Mouse (Mus musculus) testis, postnatal 10 days (tissue): ENCODE results near the gene Zmiz1.

Experiments used
- DNase-seq: peaks from one replicate; pipeline ENCODE4 v3.0.0; 2021; ENCODE audit warnings: low spot score

Zmiz1 gene

DNA sequence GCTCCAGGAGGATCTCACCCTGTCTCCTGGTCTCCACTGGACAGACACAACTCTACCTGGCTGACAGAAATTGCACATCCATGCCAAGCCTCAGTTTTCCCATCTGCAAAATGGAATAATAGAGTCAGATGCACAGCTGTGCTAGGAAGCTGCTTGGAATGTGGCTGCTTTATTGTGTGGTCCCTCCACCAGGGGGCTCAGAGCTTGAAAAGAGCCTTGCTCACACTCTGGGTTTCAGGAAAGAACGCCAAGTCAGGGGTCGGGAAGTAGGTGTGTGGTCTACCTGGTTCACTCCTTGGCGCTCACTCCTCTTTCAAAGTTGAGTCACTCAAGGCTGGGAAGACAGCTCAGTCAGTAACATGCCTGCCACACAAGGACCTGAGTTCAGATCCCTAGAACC is 101.9 kb downstream of the Zmiz1 start:
- DNase-seq = no peak

DNA sequence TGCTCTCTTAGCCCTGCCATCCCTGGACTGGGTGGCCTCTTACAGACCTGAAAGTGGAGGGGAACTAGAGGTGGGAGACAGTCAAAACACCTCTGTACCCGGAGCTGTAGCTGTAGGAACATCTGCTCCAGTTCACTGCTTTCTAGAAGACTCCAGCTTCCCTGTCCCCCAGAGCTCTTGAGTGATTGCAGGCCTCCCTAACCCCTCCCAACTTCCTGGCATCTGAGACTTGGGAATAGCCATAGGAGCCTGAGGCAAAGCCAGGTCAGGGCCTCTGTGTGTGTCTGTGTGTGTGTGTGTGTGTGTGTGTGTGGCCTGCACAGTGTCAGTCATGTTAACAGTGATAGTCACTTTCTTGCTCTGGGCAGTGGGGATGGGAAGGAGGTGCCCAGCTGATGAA is 102.7 kb downstream of the Zmiz1 start:
- no peak for DNase-seq

DNA sequence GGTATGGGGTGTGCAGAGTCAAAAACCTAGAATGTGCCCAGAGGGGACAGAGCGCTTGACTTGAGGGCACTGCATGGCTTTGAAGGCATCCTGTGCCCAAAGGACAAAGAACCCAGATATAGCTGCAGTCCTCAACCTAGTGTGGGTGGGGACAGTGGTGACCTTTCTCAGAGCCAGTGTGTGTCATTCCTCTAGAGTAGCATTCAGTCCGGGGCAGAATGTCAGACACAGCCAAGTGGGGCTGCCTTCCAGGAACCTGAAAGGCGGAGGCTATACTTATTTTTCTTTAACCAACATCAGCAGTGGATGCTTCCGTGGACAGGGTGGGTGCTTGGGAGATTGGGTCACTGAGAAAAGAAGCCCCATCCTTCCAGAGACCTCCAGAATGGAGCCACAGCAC is 103.5 kb downstream of the Zmiz1 start:
- no peak for DNase-seq

DNA sequence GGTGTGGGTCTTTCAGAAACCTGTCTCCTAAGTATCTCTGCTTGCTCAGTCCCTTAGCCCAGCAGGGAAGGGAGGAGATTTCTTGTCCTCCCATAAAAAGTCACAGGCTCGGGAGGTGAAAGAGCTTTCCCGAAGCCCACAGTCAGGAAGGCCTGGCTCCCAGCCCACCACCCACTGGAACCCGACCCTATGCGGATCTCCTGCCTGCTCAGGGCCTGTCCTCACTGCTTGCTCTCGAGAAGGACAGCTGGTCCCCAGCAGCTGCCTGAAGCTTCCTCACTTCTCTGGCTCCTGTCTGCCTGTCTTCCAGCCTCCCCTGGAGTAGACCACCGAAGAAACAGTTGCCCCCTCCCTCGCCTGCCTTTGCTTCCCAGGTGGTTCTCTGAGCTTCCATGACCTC is 103.9 kb downstream of the Zmiz1 start:
- no peak for DNase-seq

DNA sequence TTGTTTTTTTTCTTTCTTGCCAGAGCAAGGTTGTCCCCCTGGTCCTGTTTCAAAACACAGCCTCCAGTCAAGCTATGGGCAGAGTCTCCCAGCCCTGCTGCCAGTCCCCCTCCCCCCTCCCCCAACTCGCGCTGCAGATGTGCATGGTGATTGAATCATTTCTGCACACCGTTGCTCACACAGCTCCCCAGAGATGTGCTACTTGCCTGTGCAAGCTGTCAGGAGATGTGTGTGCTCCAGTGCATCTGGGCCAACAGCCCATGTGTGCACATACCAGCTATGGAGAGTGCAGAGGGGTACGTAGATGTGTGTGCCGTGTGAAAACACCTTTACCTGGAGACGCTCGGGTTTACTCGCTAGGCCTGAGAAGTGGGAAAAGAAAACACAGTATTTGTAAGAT is 105.6 kb downstream of the Zmiz1 start:
- DNase-seq = no peak

DNA sequence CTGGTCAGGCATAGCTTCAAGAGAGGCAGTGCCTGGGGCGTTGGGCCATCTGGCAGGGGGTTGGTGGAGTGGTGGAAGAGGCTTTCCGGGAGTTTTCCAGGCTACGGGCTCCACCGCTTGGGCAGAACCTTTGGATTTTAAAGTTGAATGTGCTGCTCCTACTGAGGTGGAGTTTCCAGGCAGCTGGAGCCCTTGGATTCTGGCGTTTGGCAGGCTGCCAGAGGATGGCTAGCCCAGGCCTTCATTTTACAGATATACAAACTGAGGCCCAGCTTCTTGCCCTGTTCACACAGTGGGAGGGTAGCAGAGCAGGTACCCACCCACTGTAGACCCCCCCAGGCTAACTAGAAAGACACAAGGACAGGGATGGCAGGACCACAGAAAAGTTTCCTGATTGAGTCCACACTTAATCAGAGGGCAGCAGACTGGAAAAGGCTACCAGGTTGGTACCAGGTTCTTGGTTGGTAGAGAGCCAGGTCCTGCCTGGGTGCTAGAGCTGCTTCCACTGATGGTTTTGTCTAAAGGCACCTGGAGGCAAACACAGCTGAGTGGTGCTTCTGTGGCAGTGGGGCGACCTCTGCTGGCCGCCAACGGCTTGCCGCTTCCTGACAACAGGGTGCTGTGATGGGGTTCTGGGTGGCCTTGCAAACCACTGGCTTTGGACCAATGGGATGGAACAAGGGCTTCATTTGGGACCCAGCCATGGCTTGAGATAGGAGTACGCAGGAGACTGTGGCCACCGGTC is 106.5 kb downstream of the Zmiz1 start:
- peak; percentile 91 for DNase-seq

DNA sequence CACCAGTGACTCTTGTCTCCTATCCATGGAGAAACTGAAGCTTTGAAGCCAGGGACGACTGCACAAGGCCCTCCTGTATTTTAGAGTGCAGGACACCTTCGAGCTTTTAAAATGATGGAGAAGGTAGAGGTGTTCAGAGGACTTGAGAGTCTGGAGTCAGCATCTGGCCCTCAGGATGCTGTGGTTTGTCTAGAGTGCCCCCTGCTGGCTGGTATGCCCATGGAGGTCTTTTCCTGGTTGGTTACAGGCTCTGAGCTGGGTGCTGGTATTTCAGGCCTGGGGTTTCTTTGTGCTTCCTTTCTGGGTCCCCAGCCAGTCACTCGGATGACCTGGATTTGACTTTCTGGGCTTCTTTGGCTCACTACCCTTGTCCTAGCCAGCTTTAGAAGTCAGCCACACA is 108.3 kb downstream of the Zmiz1 start:
- DNase-seq = peak; percentile 79

DNA sequence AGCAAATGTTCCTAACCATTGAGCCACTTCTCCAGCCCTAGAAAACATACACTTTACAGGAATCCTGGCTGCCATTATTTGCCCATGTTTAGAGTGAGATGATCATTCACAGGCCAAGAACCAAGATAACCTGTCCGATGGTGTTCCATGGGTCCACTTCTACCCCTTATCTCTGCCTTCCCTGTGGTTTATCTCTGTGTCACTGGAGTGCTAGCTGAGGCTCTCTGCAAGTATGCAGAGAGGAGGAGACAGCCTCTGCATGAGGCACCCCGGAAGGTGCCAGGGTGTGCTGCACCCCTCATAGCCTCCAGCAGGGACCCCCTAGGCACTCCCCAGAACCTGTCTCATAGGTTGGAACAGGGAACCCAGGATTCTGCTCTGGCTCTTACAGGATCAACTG is 108.9 kb downstream of the Zmiz1 start:
- no peak for DNase-seq

DNA sequence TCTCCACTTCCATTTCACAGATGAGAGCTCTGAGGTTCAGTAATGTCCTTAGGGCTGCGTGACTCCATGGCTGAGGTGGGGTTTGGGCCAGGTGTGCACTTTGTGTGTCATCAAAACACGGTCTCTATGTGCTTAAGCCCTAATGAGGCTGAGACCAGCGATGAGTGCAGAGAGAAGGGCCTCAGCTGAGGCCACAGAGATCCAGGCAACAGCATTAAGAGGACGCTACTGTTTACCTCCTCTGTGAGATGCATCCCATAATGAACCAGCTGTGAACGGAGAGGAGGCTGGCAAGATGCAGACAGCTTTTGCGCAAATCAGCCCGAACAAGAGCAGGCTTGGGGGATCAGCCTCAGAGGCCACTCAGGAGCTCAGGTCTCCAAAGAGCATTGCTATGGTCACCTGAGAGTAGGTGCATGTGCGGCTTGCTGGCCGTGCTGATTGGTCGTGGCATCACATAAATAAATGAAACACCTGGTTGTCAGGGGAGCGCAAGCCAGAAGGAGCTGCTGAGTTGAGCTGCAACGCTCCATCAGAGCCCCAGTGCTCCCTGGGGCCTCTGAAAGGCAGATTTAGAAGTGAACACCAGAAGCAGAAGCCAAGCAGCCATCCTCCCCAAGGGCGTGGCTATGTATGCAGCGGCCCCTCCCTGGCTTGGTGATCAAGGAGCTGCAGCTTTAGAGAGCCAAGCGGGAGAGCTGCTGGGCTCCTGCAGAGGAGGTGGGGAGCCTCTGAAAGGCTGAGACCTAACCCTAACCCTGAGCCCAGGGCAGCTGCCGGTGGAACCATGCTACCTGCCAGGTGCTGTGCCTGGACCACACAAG is 115.3 kb downstream of the Zmiz1 start:
- DNase-seq = no peak

DNA sequence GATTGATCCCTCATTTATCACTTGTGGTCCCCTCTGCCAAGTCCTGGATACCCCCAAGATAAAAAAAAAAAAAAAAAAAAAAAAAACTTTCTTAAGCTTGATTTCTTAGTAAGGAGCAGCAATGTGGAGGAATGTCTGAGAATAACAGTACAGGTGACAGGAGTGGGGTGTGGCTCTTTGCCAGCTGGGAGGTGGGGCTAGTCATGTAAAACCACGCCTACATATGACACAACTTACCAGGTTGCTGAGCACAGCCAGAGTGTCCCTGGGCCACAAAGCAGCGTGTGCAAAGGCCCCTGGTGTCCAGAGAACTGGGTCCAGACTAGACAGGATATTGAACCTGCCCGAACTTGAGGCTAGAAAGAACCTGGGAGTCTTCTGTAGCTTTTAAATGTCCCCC is 117.7 kb downstream of the Zmiz1 start:
- DNase-seq = no peak

DNA sequence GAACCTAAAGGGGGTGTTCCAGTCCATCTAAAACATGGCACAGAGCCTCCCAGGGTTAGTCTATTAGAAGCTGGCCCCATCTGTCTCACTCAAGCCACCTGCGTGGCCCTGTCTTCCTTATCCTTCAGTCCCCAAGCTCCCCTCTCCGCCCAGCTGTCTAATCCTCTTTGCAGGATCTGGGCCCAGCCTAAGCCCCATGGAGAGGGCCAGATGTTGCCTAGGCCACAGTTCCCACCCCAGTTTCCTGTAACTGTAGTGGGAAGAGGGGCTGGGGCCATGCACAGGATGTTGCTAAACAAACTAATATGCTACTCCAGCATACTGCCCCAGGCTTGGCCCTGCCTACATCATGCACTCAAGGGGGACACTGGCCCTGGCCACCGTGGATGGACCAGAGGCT is 118.4 kb downstream of the Zmiz1 start:
- no peak for DNase-seq

DNA sequence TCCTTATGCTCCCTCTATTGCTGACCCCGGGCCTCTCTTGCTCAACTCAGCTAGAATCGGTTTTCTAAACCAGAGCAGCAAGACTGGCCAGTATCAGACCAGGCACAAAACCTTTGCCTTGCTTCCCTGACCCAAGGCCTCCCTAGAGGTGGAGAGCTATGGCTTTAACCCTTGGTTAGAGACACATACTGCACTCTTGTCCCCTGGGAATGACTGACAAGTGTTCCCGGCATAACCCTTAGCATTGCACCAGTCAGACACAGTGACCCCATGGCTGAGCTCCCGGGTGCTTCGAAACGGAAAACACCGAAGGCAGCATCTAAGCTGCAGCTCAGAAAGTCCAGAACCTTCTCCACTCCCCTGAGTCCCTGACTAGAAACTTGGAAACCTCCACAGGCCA is 120.6 kb downstream of the Zmiz1 start:
- no peak for DNase-seq

DNA sequence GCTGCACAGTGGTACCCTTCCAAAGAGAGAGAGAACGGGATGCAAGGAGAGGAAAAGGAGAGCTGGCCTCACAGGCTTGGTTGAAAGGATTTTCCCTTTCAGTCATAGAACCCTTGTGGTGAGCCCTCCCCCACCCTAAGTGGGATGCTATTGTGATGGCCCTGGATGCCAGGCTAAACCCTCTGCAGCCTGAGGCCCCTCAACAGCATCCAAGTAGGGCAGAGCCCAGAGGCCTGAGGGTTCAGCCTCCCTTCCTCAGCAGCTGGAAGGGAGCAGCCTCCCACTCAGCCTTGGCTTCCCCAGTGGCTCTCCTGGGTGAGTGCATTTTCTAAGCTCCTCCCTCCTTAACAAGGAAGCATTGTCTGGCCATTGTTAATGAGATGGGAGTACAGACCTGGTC is 121.4 kb downstream of the Zmiz1 start:
- no peak for DNase-seq

DNA sequence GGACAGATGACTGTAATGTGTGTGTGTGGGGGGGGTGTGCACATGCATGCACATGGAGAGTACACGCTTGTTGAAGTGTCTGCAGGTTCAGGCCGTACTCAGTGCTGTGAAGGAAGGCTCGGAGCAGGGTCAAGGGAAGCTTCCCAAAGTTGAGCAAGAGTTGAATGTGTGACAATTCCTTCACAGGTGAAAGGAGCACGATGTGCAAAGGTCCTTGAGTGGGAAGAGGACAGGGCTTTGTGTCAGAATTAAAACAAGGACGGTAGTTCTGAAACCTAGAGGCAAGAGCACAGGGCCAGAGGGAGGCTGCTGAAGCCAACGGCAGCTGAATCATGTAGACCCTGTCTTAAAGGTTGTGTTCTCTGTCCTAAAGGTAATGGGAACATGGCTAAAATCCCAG is 123.6 kb downstream of the Zmiz1 start:
- no peak for DNase-seq

DNA sequence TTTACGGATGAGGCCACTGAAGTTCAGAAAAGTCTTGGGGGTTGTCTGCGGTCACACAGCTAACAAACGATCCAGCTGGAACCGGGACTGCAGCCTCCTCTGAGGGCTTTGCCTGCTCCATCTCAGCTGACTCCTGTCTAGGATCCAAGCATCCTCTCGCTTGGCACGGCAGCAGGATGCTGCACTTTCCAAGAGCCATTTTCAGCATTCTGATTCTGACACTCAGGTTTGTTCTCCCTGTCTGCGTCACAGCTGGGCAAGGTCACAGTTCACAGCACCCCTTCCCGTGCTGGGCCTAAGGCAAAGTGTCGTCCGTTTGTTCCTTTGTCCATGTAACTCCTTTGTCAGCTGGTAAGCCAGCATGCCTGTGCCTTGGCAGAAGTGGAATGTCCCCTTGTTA is 124.9 kb downstream of the Zmiz1 start:
- DNase-seq = no peak

DNA sequence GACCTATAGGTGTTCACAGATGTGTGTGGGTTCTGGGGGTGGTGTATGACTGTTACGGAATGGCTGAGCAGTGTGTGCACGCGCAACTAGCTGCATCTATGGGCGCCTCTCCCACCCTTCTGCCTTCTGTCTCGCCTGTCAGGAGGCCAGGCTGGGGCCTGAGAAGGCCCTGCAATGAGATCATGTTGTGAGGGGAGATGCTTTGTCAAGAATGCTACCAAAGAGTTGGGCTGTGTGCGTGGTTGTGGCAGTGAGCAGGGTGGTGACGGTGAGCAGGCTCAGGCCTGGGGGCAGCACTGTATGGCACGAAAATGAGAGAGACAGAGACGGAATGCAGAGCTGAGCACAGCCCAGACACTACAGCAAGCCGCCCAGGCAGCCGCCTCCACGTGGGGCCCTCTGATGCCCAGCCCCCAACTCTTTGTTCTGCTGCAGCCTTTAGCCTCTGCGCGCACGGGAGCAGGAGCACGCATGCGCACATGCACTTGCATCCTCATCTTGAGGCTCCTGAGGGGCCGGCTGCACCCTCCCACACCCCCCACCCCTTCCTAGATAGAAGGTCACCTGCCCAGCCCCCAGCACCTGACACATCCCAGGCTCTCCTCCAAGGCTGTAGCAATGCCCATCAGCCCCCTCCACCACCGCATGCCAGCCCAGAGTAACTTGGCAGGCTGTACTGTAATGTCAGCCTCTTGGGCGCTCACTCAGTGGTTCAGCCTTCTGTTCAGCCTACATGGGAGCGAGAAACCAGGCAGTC is 126.7 kb downstream of the Zmiz1 start:
- peak; percentile 78 for DNase-seq

DNA sequence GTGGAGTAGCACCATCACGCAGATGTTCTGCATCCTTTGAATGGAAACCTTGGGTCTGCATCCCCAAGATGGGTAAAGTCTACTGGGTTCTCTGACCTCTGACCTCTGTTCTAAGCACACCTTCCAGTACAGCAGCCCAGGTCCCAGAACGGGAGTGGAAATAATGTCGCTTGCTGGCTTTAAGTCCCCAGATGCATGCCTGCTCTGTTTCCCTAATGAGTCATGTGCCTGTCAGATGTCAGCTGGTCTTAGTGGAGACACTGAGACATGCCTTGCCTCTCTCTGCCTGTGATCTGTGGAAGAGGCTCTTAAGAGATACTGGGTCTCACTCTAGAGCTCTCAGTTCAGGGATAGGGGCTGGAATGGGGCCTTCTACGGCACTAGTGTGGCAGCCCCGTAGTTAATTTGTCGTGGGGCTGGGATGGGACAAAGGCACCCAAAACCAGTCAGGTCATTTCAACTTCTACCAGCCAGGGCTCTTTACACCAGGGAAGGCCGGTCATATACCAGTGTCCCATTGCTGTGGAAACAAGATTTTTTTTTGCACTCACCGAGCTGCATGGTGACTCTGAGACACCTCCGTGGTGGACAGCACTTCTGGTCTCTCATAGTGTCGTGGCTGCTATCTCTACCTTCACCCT is 128.0 kb downstream of the Zmiz1 start:
- no peak for DNase-seq

DNA sequence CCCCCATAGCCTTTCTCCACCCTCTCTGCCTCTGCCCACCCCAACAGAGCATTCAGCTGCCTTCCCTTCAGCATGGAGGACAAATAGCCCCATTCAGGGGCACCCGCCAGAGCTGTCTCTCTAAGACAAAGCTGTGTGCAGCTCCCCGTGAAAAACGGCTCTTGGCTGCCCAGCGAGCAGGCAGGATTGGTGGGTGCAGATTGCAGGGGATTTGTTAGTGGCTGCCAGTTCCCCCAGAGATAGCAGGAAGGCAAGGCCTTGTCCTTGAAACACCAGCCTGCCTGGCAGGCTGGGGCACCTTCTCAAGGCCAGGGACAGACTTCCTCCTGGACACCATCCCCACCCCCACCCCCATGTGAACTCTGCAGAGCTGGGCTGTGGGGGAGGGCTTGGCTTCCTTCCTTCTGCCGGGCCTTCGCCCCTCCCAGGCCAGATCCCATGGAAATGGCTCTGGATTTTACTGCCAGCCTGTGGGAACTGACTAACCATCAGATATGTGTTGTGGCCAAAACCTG is 128.6 kb downstream of the Zmiz1 start:
- peak; percentile 80 for DNase-seq

DNA sequence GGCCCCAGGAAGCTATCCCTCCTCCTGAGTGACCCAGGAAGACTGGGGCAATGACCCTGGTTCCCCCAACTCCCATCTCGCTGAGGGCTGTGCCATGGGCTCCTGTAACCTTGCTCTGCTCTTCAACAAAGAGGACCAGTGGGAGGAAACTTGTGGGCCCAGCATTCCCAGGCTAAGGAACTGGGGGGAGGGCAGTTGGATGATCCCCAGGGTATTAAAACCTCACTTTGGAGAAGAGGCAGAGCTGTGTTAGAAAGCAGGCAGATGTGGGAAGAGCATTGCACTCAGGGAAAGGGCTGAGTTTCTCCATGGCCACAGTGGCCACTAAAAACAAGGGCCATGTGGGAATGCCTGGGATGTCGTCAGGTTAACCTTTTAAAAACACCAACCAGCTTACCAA is 129.2 kb downstream of the Zmiz1 start:
- no peak for DNase-seq

DNA sequence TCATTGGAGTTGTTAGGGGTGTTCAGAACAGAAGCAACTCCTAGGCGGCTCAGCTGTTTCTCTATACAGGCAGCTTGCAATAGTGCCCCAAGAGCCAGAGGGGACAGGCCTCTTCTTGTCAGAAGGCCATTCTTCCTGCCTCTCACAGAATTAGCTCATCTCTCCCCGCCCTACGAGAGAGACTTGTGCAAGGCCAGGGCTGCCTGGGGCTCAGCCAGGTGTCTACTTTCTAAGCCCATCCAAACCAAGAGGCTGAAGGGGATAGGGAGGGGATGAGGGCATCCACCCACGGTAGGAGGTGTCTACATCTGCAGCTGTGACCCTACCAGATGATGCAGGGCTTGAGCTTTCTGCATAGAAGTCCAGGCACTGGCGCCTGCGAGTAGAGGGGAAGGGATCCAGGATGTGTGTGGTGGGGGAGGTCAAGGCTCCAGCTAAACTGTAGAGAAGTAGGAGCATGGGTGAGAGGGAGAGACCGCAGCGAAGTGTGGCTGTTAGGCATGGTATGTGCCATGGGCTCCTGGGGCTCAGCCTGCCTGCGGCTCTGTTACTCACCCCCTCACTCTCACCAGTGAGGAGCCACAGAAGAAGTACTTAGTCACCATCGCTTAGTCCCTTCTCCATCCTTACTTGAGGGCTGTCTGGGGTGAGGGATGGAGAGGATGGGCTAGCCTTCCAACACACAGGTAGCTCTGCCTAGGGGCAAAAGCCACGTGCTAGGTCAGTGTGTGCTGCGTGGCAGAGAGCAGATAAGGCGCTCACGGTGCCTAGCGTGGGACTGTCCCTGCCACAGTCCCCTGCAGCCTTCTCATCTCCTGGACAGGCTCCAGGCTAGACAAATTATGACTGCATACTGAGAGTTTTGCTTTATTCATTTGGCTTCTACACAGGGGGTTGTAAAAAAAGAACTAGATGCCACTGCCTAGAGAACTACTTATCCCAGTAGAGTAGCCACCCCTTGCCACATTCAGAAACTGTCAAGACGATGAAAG is 130.3 kb downstream of the Zmiz1 start:
- no peak for DNase-seq

DNA sequence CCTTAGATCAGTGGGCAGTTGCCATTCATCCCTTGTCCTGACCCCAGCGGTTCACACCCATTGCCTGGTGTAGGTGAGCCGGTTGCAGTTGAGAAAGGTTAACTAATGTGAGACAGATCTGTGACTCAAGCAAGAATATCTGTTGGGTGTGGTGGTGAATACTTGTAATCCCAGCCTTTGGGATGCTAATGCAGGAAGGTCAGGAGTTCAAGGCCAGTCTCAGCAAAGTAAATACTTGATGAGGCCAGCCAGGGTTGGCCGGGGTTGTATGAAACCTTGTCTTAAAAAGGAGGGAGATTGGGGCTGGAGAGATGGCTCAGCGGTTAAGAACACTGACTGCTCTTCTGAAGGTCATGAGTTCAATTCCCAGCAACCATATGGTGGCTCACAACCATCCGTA is 132.0 kb downstream of the Zmiz1 start:
- no peak for DNase-seq
